Mouse (Mus musculus) megakaryocyte, embryonic 14.5 days (primary cell): ENCODE data around the gene Nell2. TPM values are rescaled to one million over a fixed set of nuclear protein-coding genes. Genes with fewer than 3 reads are reported as not detected.

Source experiments
- H3K27me3 ChIP-seq: replicated peaks from 2 replicates; pipeline ENCODE3; 2012; ENCODE audit warnings: inconsistent platforms
- H3K36me3 ChIP-seq: replicated peaks from 2 replicates; pipeline ENCODE3; 2012; ENCODE audit warnings: low read length, inconsistent platforms, mixed read lengths
- H3K4me1 ChIP-seq: 2 replicates; pipeline ENCODE4 v1.6.1; 2012; ENCODE audit warnings: inconsistent platforms
- H3K4me3 ChIP-seq: replicated peaks from 2 replicates; pipeline ENCODE3; 2012; ENCODE audit warnings: moderate library complexity, mild to moderate bottlenecking, inconsistent platforms
- H3K9me3 ChIP-seq: 2 replicates; pipeline ENCODE4 v1.6.1; 2012; ENCODE audit warnings: inconsistent platforms
- FLI1 ChIP-seq: IDR thresholded peaks from 2 replicates; pipeline ENCODE4 v1.6.1; 2012; ENCODE audit warnings: low read length, inconsistent platforms, mixed read lengths
- GATA1 ChIP-seq: IDR thresholded peaks from 3 replicates; pipeline ENCODE4 v1.6.1; 2012; ENCODE audit warnings: mixed read lengths, low read length, inconsistent platforms, borderline replicate concordance
- polyA plus RNA-seq: library from polyadenylated mRNA; stranded (reverse); fragments of >175 nt; gene quantifications from 2 replicates; pipeline ENCODE4 v1.2.3, GENCODE M21; 2012; ENCODE audit warnings: low replicate concordance; ENCODE audit not compliant: insufficient read depth

Gene Nell2
- polyA plus RNA-seq, 1 experiment = not detected

DNA sequence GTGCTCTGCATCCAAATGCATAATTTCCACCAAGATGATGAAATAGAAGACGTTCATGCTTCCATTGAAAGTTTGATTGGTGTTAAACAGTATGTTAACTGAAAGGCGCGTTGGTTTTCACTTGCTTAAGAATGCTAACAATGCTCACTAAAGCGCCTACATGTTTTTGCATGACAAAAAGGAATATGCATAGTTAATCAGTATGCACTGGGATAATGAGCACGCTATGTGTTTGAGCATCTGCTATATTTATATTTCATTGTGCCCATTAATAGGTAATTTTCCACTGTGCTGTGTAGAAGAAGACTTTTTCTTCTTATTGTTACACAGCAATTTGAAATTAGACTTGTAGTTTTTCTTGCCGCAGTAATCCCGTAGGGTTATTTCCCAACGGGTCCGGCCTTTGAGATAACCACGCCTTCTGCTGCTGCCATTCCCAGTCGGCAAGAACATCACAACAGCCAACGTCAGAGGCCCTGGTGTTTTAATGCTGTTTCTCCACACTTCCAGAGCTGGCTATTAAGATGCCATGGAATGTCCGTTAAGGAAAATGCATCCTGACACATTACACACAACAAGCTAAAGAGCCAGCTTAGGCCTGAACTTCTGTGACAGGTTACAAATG, 499.4 kb downstream of the Nell2 start:
- H3K4me1 ChIP-seq = no peaks in the 10 kb centered on the region
- no peak overlapping the region for H3K4me3 ChIP-seq
- H3K27me3 ChIP-seq = no peaks in the 10 kb centered on the region
- peaks cover 20% of the 10 kb centered on the region for H3K9me3 ChIP-seq
- no peaks in the 10 kb centered on the region for H3K36me3 ChIP-seq
- TF ChIP-seq FLI1 (no peak), GATA1 (no peak)

Other genes with a start within 250 kb of the Nell2 start
- gene Dbx2, start 127.4 kb upstream of the Nell2 start, polyA plus RNA-seq = 0.16 TPM in 1 of 2 replicates, not detected in the other